Mouse (Mus musculus): Measurements from ENCODE around the gene Zfp746.

Gene Zfp746

DNA sequence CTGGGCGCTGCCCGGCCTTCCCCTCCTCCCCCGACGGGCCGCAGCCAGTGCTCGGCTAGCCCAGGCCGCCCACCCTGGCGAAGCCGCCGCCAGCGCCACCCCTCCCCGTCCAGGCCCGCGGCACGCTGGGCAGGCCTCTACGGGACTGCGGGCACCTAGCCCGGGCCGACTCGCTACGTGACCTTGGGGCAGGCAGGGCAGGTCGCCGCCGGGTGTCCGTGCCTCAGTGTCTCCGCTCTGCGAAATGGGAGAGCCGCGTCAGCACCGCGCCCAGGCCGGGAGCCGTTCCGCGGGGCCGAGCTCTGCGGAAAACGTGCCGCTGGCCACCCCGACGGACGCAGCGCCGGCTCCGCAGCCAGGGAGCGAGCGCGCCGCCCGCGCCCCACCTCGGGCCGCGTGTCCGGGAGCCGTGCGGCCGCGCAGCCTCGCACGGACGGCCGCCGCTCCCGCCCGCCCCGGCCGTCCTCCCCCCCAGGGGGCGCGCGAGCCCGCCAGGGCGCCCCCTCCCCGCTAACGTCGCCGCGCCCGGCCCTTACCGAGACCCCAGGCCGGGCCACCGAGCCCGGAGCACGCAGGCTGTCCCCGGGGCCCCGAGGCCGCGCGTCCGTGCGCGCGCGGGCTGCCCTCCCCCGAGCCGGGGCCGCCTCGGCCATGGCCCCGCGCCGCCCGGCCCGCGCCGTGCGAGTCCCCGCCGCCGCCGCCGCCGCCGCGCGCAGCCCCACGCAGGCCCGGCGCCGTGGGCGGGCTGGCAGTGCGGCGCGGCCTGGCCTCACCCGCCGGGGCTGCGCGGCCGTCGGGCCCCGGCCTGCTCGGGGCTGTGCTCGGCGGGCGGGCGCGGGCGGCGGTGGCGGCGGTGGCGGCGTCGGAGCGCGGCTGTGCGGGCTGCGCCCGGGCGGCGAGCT is 38.7 kb downstream of the Zfp746 start:
- peak; percentile 70 for DNase-seq (ENCODE audit: extremely low read depth, insufficient read length, low spot score)

- no peak for DNase-seq (ENCODE audit: extremely low read depth, insufficient read length, low spot score)
These were observed 39.3 kb downstream of the Zfp746 start for GRCm38 (mm10) chr6:48047114-48047449.

GRCm38 (mm10) chr6:48032661-48033060 is 53.7 kb downstream of the Zfp746 start:
- no peak for DNase-seq (ENCODE audit: extremely low read depth, insufficient read length, low spot score)

- DNase-seq (ENCODE audit: extremely low read depth, insufficient read length, low spot score): no peak
These were observed 60.3 kb downstream of the Zfp746 start for GRCm38 (mm10) chr6:48025905-48026660.

DNA sequence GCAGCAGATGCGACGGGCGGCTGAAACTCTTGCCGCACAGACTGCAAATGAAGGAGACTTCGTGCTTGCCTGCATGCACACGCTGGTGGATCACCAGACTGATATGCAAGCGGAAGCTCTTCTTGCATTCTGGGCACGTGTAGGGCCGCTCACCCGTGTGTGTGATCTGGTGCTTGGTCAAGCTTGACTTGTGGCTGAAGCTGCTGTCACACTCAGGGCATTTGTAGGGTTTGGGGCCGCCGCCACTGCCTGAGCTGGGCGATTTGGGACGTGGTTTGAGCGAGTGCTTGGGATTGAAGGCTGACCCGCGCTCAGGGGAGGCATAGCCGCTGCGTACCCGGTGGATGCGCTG is 61.4 kb downstream of the Zfp746 start:
- DNase-seq (ENCODE audit: extremely low read depth, insufficient read length, low spot score): no peak

DNA sequence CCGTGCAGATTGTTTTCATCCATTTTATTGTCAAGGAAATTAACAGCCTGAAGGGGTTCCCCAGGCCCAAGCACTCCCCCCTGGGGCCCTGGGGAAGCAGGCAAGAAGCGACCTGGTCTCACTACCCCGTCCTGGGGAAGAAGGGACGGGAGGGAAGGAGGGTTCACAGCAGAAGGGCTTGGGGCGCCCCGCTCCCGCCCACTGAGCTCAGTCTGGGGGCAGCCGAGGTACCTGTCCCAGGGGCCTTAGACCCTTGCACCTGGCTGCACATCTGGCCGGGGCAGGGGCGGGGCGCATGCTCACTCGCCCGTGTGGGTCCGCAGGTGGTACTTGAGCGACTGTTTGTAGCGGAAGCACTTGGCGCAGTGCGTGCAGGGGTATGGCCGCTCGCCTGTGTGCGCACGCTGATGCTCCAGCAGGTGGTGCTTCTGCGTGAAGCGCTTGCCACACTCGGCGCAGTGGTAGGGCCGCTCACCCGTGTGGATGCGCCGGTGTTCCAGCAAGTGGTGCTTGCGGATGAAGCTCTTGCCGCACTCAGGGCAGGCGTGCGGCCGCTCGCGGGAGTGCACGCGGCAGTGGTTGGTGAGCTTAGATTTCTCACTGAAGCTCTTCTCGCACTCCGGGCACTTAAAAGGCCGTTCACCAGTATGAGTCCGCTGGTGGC is 61.9 kb downstream of the Zfp746 start:
- DNase-seq (ENCODE audit: extremely low read depth, insufficient read length, low spot score): peak; percentile 12

GRCm38 (mm10) chr6:48022672-48023071 is 63.7 kb downstream of the Zfp746 start:
- DNase-seq (ENCODE audit: extremely low read depth, insufficient read length, low spot score): no peak

DNA sequence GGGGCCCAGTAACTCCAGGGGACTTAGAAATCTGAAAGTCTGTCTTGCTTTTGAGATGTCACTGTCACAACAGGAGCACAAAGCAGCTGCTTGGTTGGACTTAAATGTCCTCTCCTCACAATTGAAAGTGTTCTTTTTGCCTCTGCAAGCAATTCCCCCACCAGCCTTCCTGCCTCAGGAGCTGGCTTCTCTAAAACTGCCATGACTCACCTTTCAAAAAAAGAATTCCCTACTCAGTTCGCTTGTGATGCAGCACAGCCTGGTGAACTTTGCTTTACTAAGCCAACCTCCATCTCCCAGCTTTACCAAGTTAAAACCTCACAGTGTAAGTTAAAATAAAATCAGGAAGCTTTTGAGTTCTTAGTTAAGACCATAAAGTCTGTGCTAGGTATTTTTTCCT is 64.7 kb downstream of the Zfp746 start:
- DNase-seq (ENCODE audit: extremely low read depth, insufficient read length, low spot score): no peak

- DNase-seq (ENCODE audit: extremely low read depth, insufficient read length, low spot score): no peak
These were observed 66.4 kb downstream of the Zfp746 start for GRCm38 (mm10) chr6:48020006-48020405.

DNA sequence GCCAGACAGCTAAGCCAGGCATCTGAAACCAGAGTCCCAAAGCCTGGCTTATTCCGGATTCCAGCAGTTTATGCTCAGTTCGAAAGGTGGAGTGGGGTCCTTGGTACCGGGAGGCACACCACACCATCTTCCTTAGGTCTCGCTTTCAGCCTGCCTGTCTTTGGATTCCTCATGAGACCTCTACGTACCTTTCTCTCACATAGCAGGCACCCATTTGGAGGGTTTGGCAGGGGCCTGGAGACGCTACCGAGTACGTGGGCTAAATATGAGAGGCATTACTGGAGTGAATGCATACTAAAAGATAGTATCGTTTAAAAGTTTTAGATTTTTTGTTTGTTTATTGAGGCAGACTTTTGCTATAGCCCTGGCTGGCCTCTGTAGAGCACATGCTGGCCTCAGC is 69.6 kb downstream of the Zfp746 start:
- no peak for DNase-seq (ENCODE audit: extremely low read depth, insufficient read length, low spot score)

DNA sequence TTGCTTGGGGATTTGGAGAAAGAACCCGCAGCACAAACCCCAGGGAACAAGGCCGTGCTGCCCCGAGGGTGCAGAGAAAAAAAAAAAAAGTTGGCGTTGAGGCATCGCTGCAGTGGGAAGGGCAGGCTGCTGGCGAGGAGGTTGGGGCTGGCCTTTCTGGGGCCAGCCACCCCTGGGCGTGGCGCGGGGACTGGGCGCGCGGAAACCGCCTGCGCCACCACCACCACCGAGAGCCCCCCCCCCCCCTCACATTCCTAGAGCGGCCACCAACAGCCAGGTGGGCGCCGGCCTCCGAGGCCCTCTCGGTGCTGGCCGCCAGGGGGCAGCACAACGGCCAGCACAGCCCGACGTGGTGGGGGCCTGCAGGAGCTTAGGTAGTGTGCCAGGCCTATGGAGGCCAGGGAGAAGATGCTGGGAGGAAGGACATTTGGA is 70.3 kb downstream of the Zfp746 start:
- no peak for DNase-seq (ENCODE audit: extremely low read depth, insufficient read length, low spot score)

Measured in 3134 (cell line).